Mouse (Mus musculus) testis, adult 2 months (tissue): ENCODE measurements around the gene Igbp1b. TPM values are rescaled to one million over a fixed set of nuclear protein-coding genes. Genes with fewer than 3 reads are reported as not detected.
A peak's percentile ranks its signal among the peaks of the same experiment; 100 is the strongest.

Experiments
- H3K27ac ChIP-seq: fragments of 200-500 bp; 2 replicates; pipeline ENCODE4 v1.5.1; 2012; ENCODE audit warnings: low read depth, low read length; ENCODE audit not compliant: control insufficient read depth, insufficient read depth
- H3K27me3 ChIP-seq: fragments of 200-500 bp; 2 replicates; pipeline ENCODE4 v1.6.1; 2012; ENCODE audit warnings: mild to moderate bottlenecking, low read length, moderate library complexity; ENCODE audit not compliant: control insufficient read depth, insufficient read depth
- H3K36me3 ChIP-seq: fragments of 200-500 bp; 2 replicates; pipeline ENCODE4 v1.6.1; 2012; ENCODE audit warnings: mild to moderate bottlenecking, low read length; ENCODE audit not compliant: control insufficient read depth, insufficient read depth
- H3K4me1 ChIP-seq: fragments of 200-500 bp; 2 replicates; pipeline ENCODE4 v1.6.1; 2012; ENCODE audit warnings: low read length; ENCODE audit not compliant: control insufficient read depth, insufficient read depth
- H3K4me3 ChIP-seq: fragments of 200-500 bp; 2 replicates; pipeline ENCODE4 v1.5.1; 2012; ENCODE audit warnings: low read depth, mild to moderate bottlenecking, low read length, moderate library complexity, mixed read lengths; ENCODE audit not compliant: control insufficient read depth
- CTCF ChIP-seq: fragments of 200-500 bp; IDR thresholded peaks from 2 replicates; pipeline ENCODE4 v1.5.1; 2012; ENCODE audit warnings: low read depth, mild to moderate bottlenecking, inconsistent platforms, low read length, moderate library complexity; ENCODE audit not compliant: control insufficient read depth, insufficient read depth, insufficient replicate concordance
- POLR2A ChIP-seq: fragments of 200-500 bp; IDR thresholded peaks from 2 replicates; pipeline ENCODE4 v1.6.1; 2012; ENCODE audit warnings: low read depth, mild to moderate bottlenecking, inconsistent platforms, low read length, moderate library complexity; ENCODE audit not compliant: control insufficient read depth
- polyA plus RNA-seq: library from polyadenylated mRNA; depleted of rRNA; stranded (reverse); fragments of >200 nt; gene quantifications from 2 replicates; pipeline ENCODE4 v1.2.3, GENCODE M21; 2012; rRNA removed

Gene Igbp1b
- polyA plus RNA-seq: 28.1 and 31.8 TPM in 2 replicates

- H3K4me3 ChIP-seq: peak within 1 kb of the TSS; percentile 87
- no peak for TF ChIP-seq CTCF
- no peak for TF ChIP-seq POLR2A
- no peaks in the 10 kb centered on the region for H3K36me3 ChIP-seq
- H3K4me1 ChIP-seq: 0 out of 2 replicates have a peak, but pooled peaks cover 4% of the 10 kb centered on the region
- H3K27ac ChIP-seq: peak within 1 kb of the TSS; percentile 63
- H3K27me3 ChIP-seq: no peaks in the 10 kb centered on the region
These were observed at the start of gene Igbp1b for GRCm38 (mm10) chr6:138658516-138658915. Gene Igbp1b, minus strand, starts transcription at chr6:138658544.

GRCm38 (mm10) chr6:138682959-138683358 lies 24.6 kb upstream of the Igbp1b start:
- TF ChIP-seq POLR2A (no peak), CTCF (no peak)
- no peaks in the 10 kb centered on the region for H3K36me3 ChIP-seq
- H3K4me1 ChIP-seq: no peaks in the 10 kb centered on the region

GRCm38 (mm10) chr6:138672704-138673141 lies 14.4 kb upstream of the Igbp1b start:
- H3K36me3 ChIP-seq: no peaks in the 10 kb centered on the region
- no peak overlapping the region for H3K27ac ChIP-seq
- no peak overlapping the region for H3K4me3 ChIP-seq
- no peak for TF ChIP-seq CTCF
- no peaks in the 10 kb centered on the region for H3K27me3 ChIP-seq
- no peaks in the 10 kb centered on the region for H3K4me1 ChIP-seq

More at GRCm38 (mm10) chr6:138682959-138683358, 24.6 kb upstream of the Igbp1b start:
- Histone ChIP-seq H3K27ac (no peak overlapping the region), H3K27me3 (no peaks in the 10 kb centered on the region), H3K4me3 (no peak overlapping the region)

GRCm38 (mm10) chr6:138665416-138665815 lies 7.1 kb upstream of the Igbp1b start:
- no peak overlapping the region for H3K27ac ChIP-seq
- TF ChIP-seq POLR2A (no peak), CTCF (no peak)
- no peaks in the 10 kb centered on the region for H3K27me3 ChIP-seq
- no peaks in the 10 kb centered on the region for H3K4me1 ChIP-seq
- no peak overlapping the region for H3K4me3 ChIP-seq
- H3K36me3 ChIP-seq: no peaks in the 10 kb centered on the region

GRCm38 (mm10) chr6:138645604-138646003 lies 12.7 kb downstream of the Igbp1b start:
- no peak overlapping the region for H3K27ac ChIP-seq
- no peak overlapping the region for H3K4me3 ChIP-seq
- no peaks in the 10 kb centered on the region for H3K36me3 ChIP-seq
- H3K4me1 ChIP-seq: no peaks in the 10 kb centered on the region; the same call in 1 of the 2 replicates
- no peak for TF ChIP-seq POLR2A
- no peak for TF ChIP-seq CTCF
- no peaks in the 10 kb centered on the region for H3K27me3 ChIP-seq

GRCm38 (mm10) chr6:138639351-138639750 lies 19.0 kb downstream of the Igbp1b start:
- Histone ChIP-seq H3K27me3 (no peaks in the 10 kb centered on the region), H3K27ac (no peak overlapping the region), H3K36me3 (no peaks in the 10 kb centered on the region), H3K4me1 (no peaks in the 10 kb centered on the region), H3K4me3 (no peak overlapping the region)
- no peak for TF ChIP-seq CTCF
- TF ChIP-seq POLR2A: no peak

DNA sequence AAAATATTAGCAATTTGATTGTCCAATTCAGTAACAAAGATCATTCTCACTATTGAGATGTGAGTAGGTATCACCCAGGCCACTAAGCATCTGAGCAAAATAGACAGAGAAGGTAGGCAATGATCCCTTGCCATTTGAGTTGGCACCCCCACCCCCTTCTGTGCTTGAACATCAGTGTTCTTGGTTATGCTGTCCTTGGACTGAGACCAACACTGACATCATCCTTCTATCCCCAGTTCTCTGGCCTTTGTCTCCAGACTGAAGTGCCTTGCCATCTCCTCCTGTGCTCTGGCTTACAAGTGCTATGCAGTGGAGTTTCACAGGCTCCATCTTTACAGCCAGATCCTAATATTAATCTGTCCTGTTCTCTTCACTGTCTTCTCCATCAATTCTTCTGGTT lies 37.6 kb downstream of the Igbp1b start:
- TF ChIP-seq POLR2A (no peak), CTCF (no peak)
- H3K27ac ChIP-seq: no peak overlapping the region
- H3K27me3 ChIP-seq: no peaks in the 10 kb centered on the region
- H3K36me3 ChIP-seq: no peaks in the 10 kb centered on the region
- no peaks in the 10 kb centered on the region for H3K4me1 ChIP-seq
- H3K4me3 ChIP-seq: no peak overlapping the region

- Histone ChIP-seq H3K36me3 (no peaks in the 10 kb centered on the region), H3K27me3 (no peaks in the 10 kb centered on the region), H3K4me3 (no peak overlapping the region)
These were observed 39.9 kb downstream of the Igbp1b start for GRCm38 (mm10) chr6:138618396-138618795.

More at GRCm38 (mm10) chr6:138618396-138618795, 39.9 kb downstream of the Igbp1b start:
- TF ChIP-seq CTCF (no peak), POLR2A (no peak)
- Histone ChIP-seq H3K4me1 (no peaks in the 10 kb centered on the region), H3K27ac (no peak overlapping the region)

Other genes starting within 250 kb of the Igbp1b start
- gene Lmo3, start 76.6 kb downstream of the Igbp1b start, polyA plus RNA-seq: not detected in 2 replicates